Mouse (Mus musculus): ENCODE results near the gene Mex3d.

Gene Mex3d

GRCm38 (mm10) chr10:80386735-80387471, 556 bp downstream of the Mex3d start:
- DNase-seq (ENCODE audit: extremely low read depth, low read depth): no peak

- DNase-seq (ENCODE audit: extremely low read depth, low read depth): no peak
Measured at GRCm38 (mm10) chr10:80385811-80386734, 1.4 kb downstream of the Mex3d start.

GRCm38 (mm10) chr10:80385310-80385709, 2.1 kb downstream of the Mex3d start:
- no peak for DNase-seq (ENCODE audit: extremely low read depth, low read depth)

- DNase-seq (ENCODE audit: extremely low read depth, low read depth): no peak
Measured at GRCm38 (mm10) chr10:80384709-80385108, 2.8 kb downstream of the Mex3d start.

- DNase-seq (ENCODE audit: extremely low read depth, low read depth): no peak
Measured at GRCm38 (mm10) chr10:80384115-80384639, 3.3 kb downstream of the Mex3d start.

- no peak for DNase-seq (ENCODE audit: extremely low read depth, low read depth)
Measured at GRCm38 (mm10) chr10:80383431-80383830, 4.0 kb downstream of the Mex3d start.

GRCm38 (mm10) chr10:80382641-80383365, 4.7 kb downstream of the Mex3d start:
- no peak for DNase-seq (ENCODE audit: extremely low read depth, low read depth)

- DNase-seq (ENCODE audit: extremely low read depth, low read depth): no peak
Measured at GRCm38 (mm10) chr10:80377716-80378115, 9.7 kb downstream of the Mex3d start.

GRCm38 (mm10) chr10:80376160-80376559, 11.3 kb downstream of the Mex3d start:
- peak; percentile 78 for DNase-seq (ENCODE audit: extremely low read depth, low read depth)

- peak; percentile 68 for DNase-seq (ENCODE audit: extremely low read depth, low read depth)
Measured at GRCm38 (mm10) chr10:80374063-80374462, 13.4 kb downstream of the Mex3d start.

GRCm38 (mm10) chr10:80372706-80373105, 14.8 kb downstream of the Mex3d start:
- no peak for DNase-seq (ENCODE audit: extremely low read depth, low read depth)

GRCm38 (mm10) chr10:80371983-80372382, 15.5 kb downstream of the Mex3d start:
- no peak for DNase-seq (ENCODE audit: extremely low read depth, low read depth)

GRCm38 (mm10) chr10:80371411-80371966, 16.0 kb downstream of the Mex3d start:
- DNase-seq (ENCODE audit: extremely low read depth, low read depth): peak; percentile 74

GRCm38 (mm10) chr10:80369995-80370747, 17.3 kb downstream of the Mex3d start:
- no peak for DNase-seq (ENCODE audit: extremely low read depth, low read depth)

- no peak for DNase-seq (ENCODE audit: extremely low read depth, low read depth)
Measured at GRCm38 (mm10) chr10:80368392-80368791, 19.1 kb downstream of the Mex3d start.

GRCm38 (mm10) chr10:80367954-80368353, 19.5 kb downstream of the Mex3d start:
- DNase-seq (ENCODE audit: extremely low read depth, low read depth): no peak

- no peak for DNase-seq (ENCODE audit: extremely low read depth, low read depth)
Measured at GRCm38 (mm10) chr10:80365736-80366135, 21.7 kb downstream of the Mex3d start.

- DNase-seq (ENCODE audit: extremely low read depth, low read depth): no peak
Measured at GRCm38 (mm10) chr10:80363734-80364133, 23.7 kb downstream of the Mex3d start.

GRCm38 (mm10) chr10:80357994-80358639, 29.3 kb downstream of the Mex3d start:
- no peak for DNase-seq (ENCODE audit: extremely low read depth, low read depth)

GRCm38 (mm10) chr10:80357336-80357735, 30.1 kb downstream of the Mex3d start:
- no peak for DNase-seq (ENCODE audit: extremely low read depth, low read depth)
